Mouse (Mus musculus) T-helper 2 cell (primary cell): ENCODE results near the gene Barhl1.

Experiments
- in situ Hi-C: fragments of 300-600 bp; cut with MboI, MseI; formaldehyde crosslinking; loops from one replicate; pipeline ENCODE4 v1.15.1; 2025; ENCODE audit warnings: high pct_unique_total_duplicates

The Barhl1 gene

DNA sequence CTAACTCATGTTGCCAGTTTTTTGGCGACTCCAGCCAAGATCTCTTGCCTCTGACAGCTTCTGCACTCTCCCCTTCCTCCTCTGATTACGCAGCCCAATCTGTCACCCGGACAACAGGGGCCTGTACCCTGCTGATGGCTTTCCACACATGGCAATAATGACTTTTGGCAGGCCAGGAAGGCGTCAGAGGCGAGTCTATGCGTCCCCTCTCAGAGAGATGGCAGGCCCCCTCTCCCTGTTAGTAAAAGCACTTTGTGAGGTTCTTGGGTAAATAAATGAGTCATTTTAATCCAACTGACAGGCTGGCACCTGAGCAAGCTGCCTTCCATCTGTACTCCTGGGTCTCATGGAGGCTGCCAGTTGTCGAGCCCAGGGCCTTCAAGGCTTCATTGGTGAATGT is 49.0 kb downstream of the Barhl1 start:
- in situ Hi-C loops = no loop called here

DNA sequence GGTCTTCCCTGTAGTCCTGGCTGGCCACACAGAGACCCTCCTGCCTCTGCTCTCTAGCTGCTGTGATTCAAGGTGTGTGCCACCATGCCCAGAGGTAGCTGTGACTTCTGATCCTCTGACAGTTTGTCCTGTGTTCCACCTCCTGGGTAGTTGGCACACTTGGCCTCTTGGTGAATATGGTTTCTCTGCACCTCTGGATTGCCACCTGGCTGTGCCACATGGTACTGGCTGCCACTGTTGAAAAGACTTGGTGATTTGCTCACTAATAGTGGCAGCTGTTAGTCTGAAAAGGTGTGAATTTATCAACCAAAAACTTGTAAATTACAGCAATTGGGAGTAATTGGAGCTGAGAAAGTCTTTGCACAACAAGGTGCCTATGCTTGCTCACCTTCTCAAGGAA is 52.6 kb downstream of the Barhl1 start:
- in situ Hi-C loops = no loop called here

DNA sequence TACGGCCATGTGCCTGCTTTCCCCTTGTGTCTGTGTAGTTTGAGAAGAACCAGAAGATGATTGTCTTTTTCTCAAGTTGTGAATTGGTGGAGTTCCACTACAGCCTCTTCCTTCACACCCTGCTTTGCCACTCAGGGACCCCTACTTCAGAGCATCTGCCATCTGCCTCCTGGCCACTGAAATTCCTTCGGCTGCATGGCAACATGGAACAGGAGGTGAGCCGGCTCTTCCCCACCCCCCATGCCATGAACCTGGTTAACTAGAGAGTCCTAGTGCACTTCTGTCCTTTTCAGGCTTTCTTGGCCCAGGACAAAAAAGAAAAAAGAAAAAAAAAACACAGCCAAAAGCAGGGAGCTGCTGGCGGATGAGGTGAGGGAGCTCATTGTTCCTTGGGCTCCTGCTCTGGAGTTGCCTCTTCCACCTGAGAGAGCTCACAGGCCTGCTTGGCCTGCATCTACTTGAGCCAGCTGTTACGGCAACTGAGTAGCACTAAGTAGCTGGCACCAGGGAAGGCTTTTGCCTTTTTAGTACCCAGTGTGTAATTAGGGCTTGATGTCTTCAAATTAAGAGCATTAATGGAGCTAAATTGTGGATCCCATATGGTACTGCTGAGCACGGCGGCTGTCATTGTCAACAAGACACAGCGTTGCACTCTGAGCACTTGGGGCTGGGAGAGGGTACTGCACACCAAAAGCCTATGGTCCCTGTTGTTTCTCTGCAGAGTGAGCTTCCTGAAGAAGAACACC is 55.6 kb downstream of the Barhl1 start:
- in situ Hi-C loops = no loop called here

DNA sequence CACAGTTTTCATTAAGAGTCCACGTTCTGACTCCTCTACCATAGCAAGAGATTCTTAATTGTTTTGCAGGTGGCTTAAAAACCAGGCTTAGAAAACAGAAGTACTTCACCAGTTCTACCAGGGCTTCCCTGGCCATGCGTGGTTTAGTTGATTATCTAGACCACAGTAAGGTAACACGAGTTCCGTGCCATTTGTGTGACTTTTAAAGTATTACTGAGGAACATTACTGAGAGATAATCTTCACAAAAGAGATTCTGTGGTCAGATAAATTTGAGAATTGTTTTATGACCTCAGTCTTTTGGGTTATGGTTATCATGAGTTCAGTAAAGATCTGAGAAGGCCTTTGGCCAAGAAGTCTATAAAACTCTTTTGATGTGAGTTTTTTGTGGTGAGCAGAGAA is 57.2 kb downstream of the Barhl1 start:
- in situ Hi-C loops = no loop called here
